In genomic region chr17:64398708-64399107, GRCm38 (mm10) we compare ENCODE assay signal across 23 mouse cellular contexts.
A peak's percentile ranks its signal among the peaks of the same experiment; 100 is the strongest.
DNase-seq lines count a peak whose midpoint lies in the region; ATAC-seq and TF ChIP-seq lines count a peak whose summit lies in the region.
"Had no signal": no experiment of that assay in that cellular context is flagged by ENCODE, and none has a peak within 500 bp of the region (broad histone marks: within the 10 kb centered on the region; RNA-seq: fewer than 3 reads in every experiment).

No protein-coding gene starts in this region.

- in situ Hi-C loops in CH12.LX (cut with MboI; ENCODE audit: low pct_ligation_motif_present, low pct_unique_long_range_greater_than_20kb, low sequenced_read_pairs), result loop anchor here (25.0 kb wide), 2 partner anchors 361 to 436 kb away; no protein-coding TSS in a partner anchor

- peak overlapping the region; percentile 60 for H3K27ac ChIP-seq in kidney, embryonic 15.5 days
- H3K27ac ChIP-seq in CH12.LX (ENCODE audit: insufficient read depth, low read depth), result no peak overlapping the region
- H3K27ac ChIP-seq: gastrocnemius, adult 2 months; heart, adult 2 months; heart, embryonic 10.5 days; heart, embryonic 13.5 days; hindbrain, embryonic 15.5 days had no signal

- no peaks in the 10 kb centered on the region for H3K36me3 ChIP-seq in kidney, embryonic 15.5 days
- no peaks in the 10 kb centered on the region for H3K36me3 ChIP-seq in CH12.LX (replicated peaks in 1 of 2; ENCODE audit: control insufficient read depth in 1 of 2, insufficient read depth in 1 of 2, low read length in 1 of 2)
- H3K36me3 ChIP-seq: heart, embryonic 10.5 days; heart, embryonic 13.5 days; hindbrain, embryonic 15.5 days had no signal

- WGBS in kidney, embryonic 15.5 days, result 24% methylated on average over 3 of the region's 3 CpGs

- H3K79me2 ChIP-seq in CH12.LX (replicated peaks; ENCODE audit: control insufficient read depth, extremely low read depth, insufficient read depth, poor library complexity, severe bottlenecking), result no peaks in the 10 kb centered on the region

- H3K4me3 ChIP-seq in kidney, embryonic 15.5 days (replicated peaks), result no peak overlapping the region
- no peak overlapping the region for H3K4me3 ChIP-seq in CH12.LX (replicated peaks in 1 of 3; ENCODE audit: low read depth in 2 of 3, low read length in 2 of 3, poor library complexity in 1 of 3)
- H3K4me3 ChIP-seq: gastrocnemius, adult 2 months; heart, adult 2 months; heart, embryonic 10.5 days; heart, embryonic 13.5 days; hindbrain, embryonic 15.5 days had no signal

- no peak for TF ChIP-seq RAD21 in CH12.LX (IDR thresholded peaks at IDR 0.05; ENCODE audit: low read depth, low read length)

- no peak for DNase-seq in kidney, adult 18-20 months
- DNase-seq in CH12.LX (ENCODE audit: extremely low read depth), result no peak
- DNase-seq in fat pad, adult 2 months (ENCODE audit: extremely low read depth, low read depth, low spot score), result peak; percentile 37
- no peak for DNase-seq in thymus, postnatal 0 days (ENCODE audit: low spot score)
- DNase-seq in Muller cell, postnatal 12 days (ENCODE audit: inconsistent ontology term), result no peak
- DNase-seq in cerebellum, postnatal 14 days, result no peak
- DNase-seq: cerebellum, adult 11 months; cerebellum, adult 2 months; cerebellum, adult 9-11 months; forebrain, postnatal 0 days; gastrocnemius, adult 2 months; gastrocnemius, postnatal 14 days; heart, adult 2 months; heart, postnatal 14 days; heart, postnatal 4 days had no signal

- 0 out of 2 replicates have a peak, but pooled peaks cover 3% of the 10 kb centered on the region for H3K27me3 ChIP-seq in kidney, embryonic 15.5 days
- no peaks in the 10 kb centered on the region for H3K27me3 ChIP-seq in CH12.LX (replicated peaks)
- H3K27me3 ChIP-seq: heart, embryonic 13.5 days; hindbrain, embryonic 15.5 days had no signal

- TF ChIP-seq EP300 in CH12.LX (IDR thresholded peaks at IDR 0.05; ENCODE audit: low read length), result no peak

- dilution Hi-C loops in CH12.LX (cut with MboI; ENCODE audit: extremely low pct_ligation_motif_present, extremely low pct_unique_long_range_greater_than_20kb, low sequenced_read_pairs), result no loop called here

- peaks cover 22% of the 10 kb centered on the region for H3K4me1 ChIP-seq in kidney, embryonic 15.5 days
- H3K4me1 ChIP-seq in CH12.LX (ENCODE audit: control insufficient read depth in 1 of 2, insufficient read depth in 2 of 2), result peaks cover 0 to 16% of the 10 kb centered on the region in 2 experiments; a peak in 2 of 4 replicates
- H3K4me1 ChIP-seq: heart, embryonic 13.5 days; hindbrain, embryonic 15.5 days had no signal

- no peaks in the 10 kb centered on the region for H3K9me3 ChIP-seq in kidney, embryonic 15.5 days (replicated peaks)
- no peaks in the 10 kb centered on the region for H3K9me3 ChIP-seq in CH12.LX (replicated peaks; ENCODE audit: low read length)
- H3K9me3 ChIP-seq: heart, embryonic 10.5 days; hindbrain, embryonic 15.5 days had no signal

- TF ChIP-seq CTCF in CH12.LX (conservative IDR thresholded peaks at IDR 0.05 in 1 of 2, IDR thresholded peaks at IDR 0.05 in 1 of 2; ENCODE audit: low read depth in 2 of 2, low read length in 2 of 2), result no peak

- TF ChIP-seq POLR2A in CH12.LX (IDR thresholded peaks at IDR 0.05; ENCODE audit: low read depth, low read length), result no peak

- H3K9ac ChIP-seq in kidney, embryonic 15.5 days, result no peak overlapping the region
- H3K9ac ChIP-seq in CH12.LX (ENCODE audit: insufficient read depth, low read depth), result no peak overlapping the region
- H3K9ac ChIP-seq: forebrain, postnatal 0 days; heart, embryonic 13.5 days; hindbrain, embryonic 15.5 days had no signal

- no peak for ATAC-seq in kidney, embryonic 15.5 days (replicated peaks; ENCODE audit: low FRiP score)
- ATAC-seq in megakaryocyte, adult 5-6 weeks (ENCODE audit: poor library complexity, severe bottlenecking), result peak; percentile 70
- ATAC-seq: CD4-positive, CD25-positive, alpha-beta regulatory T cell, adult 4 months; forebrain, embryonic 14.5 days; forebrain, postnatal 0 days; Patski had no signal

- H3K4me2 ChIP-seq in kidney, embryonic 15.5 days, result no peak overlapping the region
- H3K4me2 ChIP-seq in CH12.LX (ENCODE audit: insufficient read depth, low read depth, poor library complexity, severe bottlenecking), result peak overlapping the region; percentile 8
- H3K4me2 ChIP-seq: heart, embryonic 13.5 days; hindbrain, embryonic 15.5 days had no signal

TF ChIP-seq in CH12.LX, 34 proteins besides CTCF, POLR2A, EP300 and RAD21:
- no peak; the same call in 1 of the 2 replicates for TF ChIP-seq ZNF384 (IDR thresholded peaks at IDR 0.05; ENCODE audit: low read depth, low read length)
- TF ChIP-seq CHD2 (IDR thresholded peaks at IDR 0.05; ENCODE audit: low read length), result no peak
- no peak for TF ChIP-seq SIN3A (IDR thresholded peaks at IDR 0.05; ENCODE audit: low read length)
- TF ChIP-seq MAX (IDR thresholded peaks at IDR 0.05; ENCODE audit: low read length), result no peak
- no peak for TF ChIP-seq IRF4 (IDR thresholded peaks at IDR 0.05; ENCODE audit: low read depth, low read length)
- TF ChIP-seq GABPA (IDR thresholded peaks at IDR 0.05; ENCODE audit: insufficient replicate concordance, low read depth, low read length), result no peak
